Mouse (Mus musculus): Measurements from ENCODE around the gene Rab17. TPM values are rescaled to one million over a fixed set of nuclear protein-coding genes. Genes with fewer than 3 reads are reported as not detected.
A peak's percentile ranks its signal among the peaks of the same experiment; 100 is the strongest.

Gene Rab17
- polyA plus RNA-seq, 1 experiment: 3.4 TPM

- Histone ChIP-seq H3K36me3 (replicated peaks; ENCODE audit: low read length) (peaks cover 7% of the 10 kb centered on the region), H3K4me3 (replicated peaks) (peak overlapping the region; percentile 97), H3K4me1 (peaks cover 54% of the 10 kb centered on the region), H3K9me3 (peaks cover 11% of the 10 kb centered on the region), H3K27me3 (replicated peaks) (peaks cover 46% of the 10 kb centered on the region)
- TF ChIP-seq FLI1 (IDR thresholded peaks at IDR 0.05; ENCODE audit: low read length) (no peak), GATA1 (IDR thresholded peaks at IDR 0.05; ENCODE audit: borderline replicate concordance, low read length) (no peak)
Measured at GRCm38 (mm10) chr1:90997641-90998040, 28.2 kb upstream of the Rab17 start.

- H3K27me3 ChIP-seq (replicated peaks): peaks cover 46% of the 10 kb centered on the region
- no peak overlapping the region for H3K4me3 ChIP-seq (replicated peaks)
- TF ChIP-seq GATA1 (IDR thresholded peaks at IDR 0.05; ENCODE audit: borderline replicate concordance, low read length) (no peak), FLI1 (IDR thresholded peaks at IDR 0.05; ENCODE audit: low read length) (no peak)
- H3K9me3 ChIP-seq: peaks cover 11% of the 10 kb centered on the region
- peaks cover 49% of the 10 kb centered on the region for H3K4me1 ChIP-seq
- peaks cover 5% of the 10 kb centered on the region for H3K36me3 ChIP-seq (replicated peaks; ENCODE audit: low read length)
Measured at GRCm38 (mm10) chr1:90997136-90997535, 27.7 kb upstream of the Rab17 start.

- TF ChIP-seq FLI1 (IDR thresholded peaks at IDR 0.05; ENCODE audit: low read length): no peak
- no peak for TF ChIP-seq GATA1 (IDR thresholded peaks at IDR 0.05; ENCODE audit: borderline replicate concordance, low read length)
- peaks cover 11% of the 10 kb centered on the region for H3K9me3 ChIP-seq
Measured at GRCm38 (mm10) chr1:90995916-90996315, 26.5 kb upstream of the Rab17 start.

GRCm38 (mm10) chr1:90981346-90981745 lies 11.9 kb upstream of the Rab17 start:
- Histone ChIP-seq H3K27me3 (replicated peaks) (peaks cover 6% of the 10 kb centered on the region), H3K36me3 (replicated peaks; ENCODE audit: low read length) (no peaks in the 10 kb centered on the region), H3K4me1 (peaks cover 13% of the 10 kb centered on the region), H3K4me3 (replicated peaks) (no peak overlapping the region), H3K9me3 (peaks cover 12% of the 10 kb centered on the region)
- no peak for TF ChIP-seq FLI1 (IDR thresholded peaks at IDR 0.05; ENCODE audit: low read length)
- no peak for TF ChIP-seq GATA1 (IDR thresholded peaks at IDR 0.05; ENCODE audit: borderline replicate concordance, low read length)

More at GRCm38 (mm10) chr1:90995916-90996315, 26.5 kb upstream of the Rab17 start:
- H3K27me3 ChIP-seq (replicated peaks): peaks cover 37% of the 10 kb centered on the region
- H3K4me1 ChIP-seq: peaks cover 37% of the 10 kb centered on the region
- H3K36me3 ChIP-seq (replicated peaks; ENCODE audit: low read length): no peaks in the 10 kb centered on the region
- no peak overlapping the region for H3K4me3 ChIP-seq (replicated peaks)

GRCm38 (mm10) chr1:90980638-90981330 lies 11.3 kb upstream of the Rab17 start:
- no peak for TF ChIP-seq FLI1 (IDR thresholded peaks at IDR 0.05; ENCODE audit: low read length)
- H3K9me3 ChIP-seq: peaks cover 12% of the 10 kb centered on the region

GRCm38 (mm10) chr1:90975960-90976359 lies 6.5 kb upstream of the Rab17 start:
- no peaks in the 10 kb centered on the region for H3K9me3 ChIP-seq
- TF ChIP-seq FLI1 (IDR thresholded peaks at IDR 0.05; ENCODE audit: low read length) (no peak), GATA1 (IDR thresholded peaks at IDR 0.05; ENCODE audit: borderline replicate concordance, low read length) (no peak)

More at GRCm38 (mm10) chr1:90980638-90981330, 11.3 kb upstream of the Rab17 start:
- Histone ChIP-seq H3K36me3 (replicated peaks; ENCODE audit: low read length) (no peaks in the 10 kb centered on the region), H3K4me3 (replicated peaks) (no peak overlapping the region), H3K27me3 (replicated peaks) (peaks cover 6% of the 10 kb centered on the region), H3K4me1 (peaks cover 19% of the 10 kb centered on the region)

GRCm38 (mm10) chr1:90974906-90975649 lies 5.6 kb upstream of the Rab17 start:
- Histone ChIP-seq H3K27me3 (replicated peaks) (peaks cover 11% of the 10 kb centered on the region), H3K4me1 (peaks cover 65% of the 10 kb centered on the region), H3K36me3 (replicated peaks; ENCODE audit: low read length) (no peaks in the 10 kb centered on the region), H3K9me3 (no peaks in the 10 kb centered on the region), H3K4me3 (replicated peaks) (peak overlapping the region; percentile 88)
- TF ChIP-seq FLI1 (IDR thresholded peaks at IDR 0.05; ENCODE audit: low read length) (peak; percentile 58; the same call in 1 of the 2 replicates), GATA1 (IDR thresholded peaks at IDR 0.05; ENCODE audit: borderline replicate concordance, low read length) (no peak)

More at GRCm38 (mm10) chr1:90975960-90976359, 6.5 kb upstream of the Rab17 start:
- Histone ChIP-seq H3K4me3 (replicated peaks) (no peak overlapping the region), H3K4me1 (peaks cover 61% of the 10 kb centered on the region), H3K36me3 (replicated peaks; ENCODE audit: low read length) (no peaks in the 10 kb centered on the region), H3K27me3 (replicated peaks) (peaks cover 6% of the 10 kb centered on the region)

- TF ChIP-seq FLI1 (IDR thresholded peaks at IDR 0.05; ENCODE audit: low read length) (no peak), GATA1 (IDR thresholded peaks at IDR 0.05; ENCODE audit: borderline replicate concordance, low read length) (no peak)
- H3K4me3 ChIP-seq (replicated peaks): peak overlapping the region; percentile 83
- peaks cover 79% of the 10 kb centered on the region for H3K4me1 ChIP-seq
- H3K36me3 ChIP-seq (replicated peaks; ENCODE audit: low read length): no peaks in the 10 kb centered on the region
- H3K9me3 ChIP-seq: no peaks in the 10 kb centered on the region
- peaks cover 15% of the 10 kb centered on the region for H3K27me3 ChIP-seq (replicated peaks)
Measured at GRCm38 (mm10) chr1:90973574-90973911, 4.1 kb upstream of the Rab17 start.

GRCm38 (mm10) chr1:90972911-90973573 lies 3.6 kb upstream of the Rab17 start:
- Histone ChIP-seq H3K9me3 (no peaks in the 10 kb centered on the region), H3K36me3 (replicated peaks; ENCODE audit: low read length) (no peaks in the 10 kb centered on the region), H3K27me3 (replicated peaks) (peaks cover 15% of the 10 kb centered on the region), H3K4me3 (replicated peaks) (peak overlapping the region; percentile 83), H3K4me1 (peaks cover 84% of the 10 kb centered on the region)
- TF ChIP-seq GATA1 (IDR thresholded peaks at IDR 0.05; ENCODE audit: borderline replicate concordance, low read length) (no peak), FLI1 (IDR thresholded peaks at IDR 0.05; ENCODE audit: low read length) (no peak)
